Mouse (Mus musculus) hindbrain, embryonic 13.5 days (tissue): ENCODE results near the gene Cacna1c. TPM values are rescaled to one million over a fixed set of nuclear protein-coding genes. Genes with fewer than 3 reads are reported as not detected.

Experiments used
- ATAC-seq: fragments of 200-750 bp; cut with Nextera tagmentation; 2 replicates; pipeline ENCODE4 v1.8.0; 2017; ENCODE audit warnings: moderate TSS enrichment; ENCODE audit not compliant: low FRiP score
- H3K27ac ChIP-seq: fragments of 300-500 bp; sonication (generic); 2 replicates; pipeline ENCODE4 v1.5.1; 2015; ENCODE audit warnings: inconsistent platforms, mild to moderate bottlenecking, moderate library complexity
- H3K27me3 ChIP-seq: fragments of 300-500 bp; sonication (generic); 2 replicates; pipeline ENCODE4 v1.6.1; 2015; ENCODE audit warnings: mild to moderate bottlenecking, inconsistent platforms
- H3K36me3 ChIP-seq: fragments of 300-500 bp; sonication (generic); 2 replicates; pipeline ENCODE4 v1.6.1; 2015; ENCODE audit warnings: mild to moderate bottlenecking, inconsistent platforms
- H3K4me1 ChIP-seq: fragments of 300-500 bp; sonication (generic); replicated peaks from 2 replicates; pipeline ENCODE4 v1.6.1; 2015; ENCODE audit warnings: inconsistent platforms
- H3K4me2 ChIP-seq: fragments of 300-500 bp; sonication (generic); 2 replicates; pipeline ENCODE4 v1.6.1; 2015; ENCODE audit warnings: inconsistent platforms, mild to moderate bottlenecking, moderate library complexity
- H3K4me3 ChIP-seq: fragments of 300-500 bp; sonication (generic); 2 replicates; pipeline ENCODE4 v1.5.1; 2015; ENCODE audit warnings: mild to moderate bottlenecking, inconsistent platforms
- H3K9ac ChIP-seq: fragments of 300-500 bp; sonication (generic); 2 replicates; pipeline ENCODE4 v1.6.1; 2015; ENCODE audit warnings: mild to moderate bottlenecking, inconsistent platforms
- H3K9me3 ChIP-seq: fragments of 300-500 bp; sonication (generic); 2 replicates; pipeline ENCODE4 v1.6.1; 2016; ENCODE audit warnings: inconsistent platforms
- WGBS: fragments of 180-500 bp; shearing (Covaris S2); methylation state at CpG from one replicate; pipeline ENCODE4 v1.1.7; 2015; 5-methylcytosine and 5-hydroxymethylcytosine counted together
- polyA plus RNA-seq: library from polyadenylated mRNA; unstranded; fragments of >200 nt; fragmentation: Nextera tagmentation; extraction: Ambion mirVana; gene quantifications from 2 replicates; pipeline ENCODE4 v1.2.1, GENCODE M21; 2015

The Cacna1c gene
- polyA plus RNA-seq, 1 experiment from 2014 or later, result 6.9 TPM

DNA sequence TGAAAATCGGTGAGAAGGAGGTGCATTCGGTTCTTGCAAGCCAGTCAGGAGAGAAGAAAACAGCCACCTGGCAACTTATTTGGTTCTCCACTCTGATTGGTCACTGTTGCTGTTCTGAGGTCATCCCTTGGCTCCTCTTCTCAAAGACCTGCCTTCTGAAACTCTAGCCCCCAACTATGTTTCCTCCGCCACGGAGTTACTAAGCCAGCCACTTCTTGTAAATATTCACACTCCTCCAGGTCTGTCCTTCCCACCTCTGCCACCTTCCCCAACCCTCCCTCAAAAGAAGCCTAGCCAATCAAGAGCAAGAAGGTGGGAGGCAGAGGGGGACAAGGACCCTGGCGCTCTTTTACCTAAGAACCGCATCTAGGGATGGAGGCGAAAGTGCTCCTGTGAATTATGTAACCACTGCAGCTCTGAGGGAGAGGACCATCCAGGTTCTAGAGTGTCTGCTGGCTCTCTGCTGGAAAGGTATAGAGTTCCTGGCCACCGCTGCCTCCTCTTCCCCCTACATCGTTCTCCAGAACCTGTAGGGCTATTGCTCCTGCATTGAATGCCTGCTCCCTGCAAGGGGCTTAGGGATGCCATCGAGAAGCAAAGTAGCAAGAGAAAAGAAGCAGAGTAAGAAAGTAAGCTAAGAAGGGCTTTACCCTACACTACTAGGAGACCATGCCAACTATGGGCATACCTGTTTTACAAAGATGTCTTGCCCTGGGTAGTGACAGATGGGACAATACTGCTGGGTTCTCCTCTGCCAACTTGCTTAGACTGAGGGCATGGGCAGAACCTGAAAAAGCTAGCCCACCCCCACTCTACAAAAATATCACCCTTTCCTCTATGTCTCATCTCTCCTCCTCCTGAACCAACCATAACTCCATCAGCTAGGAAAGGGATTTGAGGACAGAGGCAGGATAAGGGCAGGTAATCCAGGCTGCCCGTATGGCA lies 90.3 kb downstream of the Cacna1c start:
- 22% methylated on average over 11 of the region's 11 CpGs for WGBS
- H3K9me3 ChIP-seq, result no peaks in the 10 kb centered on the region
- peak overlapping the region; percentile 77 for H3K4me3 ChIP-seq
- H3K4me2 ChIP-seq, result peak overlapping the region; percentile 82
- H3K9ac ChIP-seq, result peak overlapping the region; percentile 91
- H3K27me3 ChIP-seq, result peaks cover 23% of the 10 kb centered on the region
- H3K27ac ChIP-seq, result no peak overlapping the region
- ATAC-seq, result no peak
- no peaks in the 10 kb centered on the region for H3K36me3 ChIP-seq
- peaks cover 50% of the 10 kb centered on the region for H3K4me1 ChIP-seq

GRCm38 (mm10) chr6:119104246-119104645 lies 92.0 kb downstream of the Cacna1c start:
- Histone ChIP-seq H3K27me3 (peaks cover 19% of the 10 kb centered on the region), H3K4me2 (no peak overlapping the region), H3K36me3 (no peaks in the 10 kb centered on the region), H3K27ac (no peak overlapping the region), H3K4me1 (peaks cover 45% of the 10 kb centered on the region), H3K9me3 (no peaks in the 10 kb centered on the region), H3K9ac (no peak overlapping the region), H3K4me3 (no peak overlapping the region)
- 38% methylated on average over 8 of the region's 8 CpGs for WGBS
- ATAC-seq, result no peak

- WGBS, result 88% methylated on average over 9 of the region's 9 CpGs
- Histone ChIP-seq H3K36me3 (no peaks in the 10 kb centered on the region), H3K4me3 (no peak overlapping the region), H3K9me3 (no peaks in the 10 kb centered on the region), H3K27ac (no peak overlapping the region), H3K4me2 (no peak overlapping the region), H3K27me3 (peaks cover 19% of the 10 kb centered on the region), H3K4me1 (peaks cover 49% of the 10 kb centered on the region), H3K9ac (no peak overlapping the region)
- no peak for ATAC-seq
These were observed 93.3 kb downstream of the Cacna1c start for GRCm38 (mm10) chr6:119102936-119103335.

- H3K36me3 ChIP-seq, result no peaks in the 10 kb centered on the region
- H3K27ac ChIP-seq, result no peak overlapping the region
- ATAC-seq, result no peak
- H3K4me2 ChIP-seq, result no peak overlapping the region
- peaks cover 22% of the 10 kb centered on the region for H3K4me1 ChIP-seq
- no peak overlapping the region for H3K9ac ChIP-seq
- 92% methylated on average over 2 of the region's 2 CpGs for WGBS
- no peaks in the 10 kb centered on the region for H3K9me3 ChIP-seq
- no peaks in the 10 kb centered on the region for H3K27me3 ChIP-seq
- H3K4me3 ChIP-seq, result no peak overlapping the region
These were observed 96.9 kb downstream of the Cacna1c start for GRCm38 (mm10) chr6:119099333-119099732.

DNA sequence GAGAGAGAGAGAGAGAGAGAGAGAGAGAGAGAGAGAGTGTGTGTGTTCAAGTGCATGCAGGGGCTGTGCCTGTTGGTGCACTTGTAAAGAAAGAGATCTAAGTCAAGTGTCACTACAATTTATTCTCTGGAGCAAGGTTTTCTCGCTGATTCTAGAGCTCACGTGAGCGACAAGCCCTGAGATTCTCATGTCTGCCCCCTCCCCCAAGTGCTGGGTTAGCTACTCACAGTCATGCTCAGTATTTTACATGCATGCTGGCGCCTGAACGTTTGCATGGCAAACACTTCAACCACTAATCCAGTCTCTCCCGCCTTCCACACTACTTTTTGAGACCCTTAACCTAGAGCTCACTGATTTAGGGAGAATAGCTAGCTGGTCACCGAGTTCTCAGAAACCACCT lies 99.7 kb downstream of the Cacna1c start:
- no peaks in the 10 kb centered on the region for H3K9me3 ChIP-seq
- no peak overlapping the region for H3K9ac ChIP-seq
- WGBS, result 83% methylated on average over 7 of the region's 7 CpGs
- no peak overlapping the region for H3K4me2 ChIP-seq
- no peak overlapping the region for H3K4me3 ChIP-seq
- no peak for ATAC-seq
- no peak overlapping the region for H3K27ac ChIP-seq
- H3K27me3 ChIP-seq, result no peaks in the 10 kb centered on the region
- 0 out of 2 replicates have a peak, but pooled peaks cover 8% of the 10 kb centered on the region for H3K4me1 ChIP-seq
- no peaks in the 10 kb centered on the region for H3K36me3 ChIP-seq

GRCm38 (mm10) chr6:119095081-119095480 lies 101.1 kb downstream of the Cacna1c start:
- Histone ChIP-seq H3K9ac (no peak overlapping the region), H3K27ac (no peak overlapping the region), H3K4me3 (no peak overlapping the region), H3K9me3 (no peaks in the 10 kb centered on the region), H3K4me2 (no peak overlapping the region), H3K36me3 (no peaks in the 10 kb centered on the region), H3K4me1 (peaks cover 8% of the 10 kb centered on the region; the same call in 1 of the 2 replicates), H3K27me3 (no peaks in the 10 kb centered on the region)
- ATAC-seq, result no peak
- 88% methylated on average over 6 of the region's 6 CpGs for WGBS

GRCm38 (mm10) chr6:119089173-119089572 lies 107.0 kb downstream of the Cacna1c start:
- WGBS, result 85% methylated on average over 8 of the region's 8 CpGs
- H3K4me3 ChIP-seq, result no peak overlapping the region
- no peaks in the 10 kb centered on the region for H3K27me3 ChIP-seq
- H3K4me1 ChIP-seq, result peaks cover 15% of the 10 kb centered on the region
- no peak overlapping the region for H3K9ac ChIP-seq
- H3K27ac ChIP-seq, result no peak overlapping the region
- H3K9me3 ChIP-seq, result no peaks in the 10 kb centered on the region
- no peak for ATAC-seq
- no peak overlapping the region for H3K4me2 ChIP-seq
- no peaks in the 10 kb centered on the region for H3K36me3 ChIP-seq

- Histone ChIP-seq H3K4me1 (peaks cover 15% of the 10 kb centered on the region), H3K27ac (no peak overlapping the region), H3K9me3 (no peaks in the 10 kb centered on the region), H3K27me3 (no peaks in the 10 kb centered on the region), H3K4me2 (no peak overlapping the region), H3K4me3 (no peak overlapping the region), H3K9ac (no peak overlapping the region), H3K36me3 (no peaks in the 10 kb centered on the region)
- no peak for ATAC-seq
- WGBS, result 77% methylated on average over 8 of the region's 8 CpGs
These were observed 107.8 kb downstream of the Cacna1c start for GRCm38 (mm10) chr6:119088381-119088780.

DNA sequence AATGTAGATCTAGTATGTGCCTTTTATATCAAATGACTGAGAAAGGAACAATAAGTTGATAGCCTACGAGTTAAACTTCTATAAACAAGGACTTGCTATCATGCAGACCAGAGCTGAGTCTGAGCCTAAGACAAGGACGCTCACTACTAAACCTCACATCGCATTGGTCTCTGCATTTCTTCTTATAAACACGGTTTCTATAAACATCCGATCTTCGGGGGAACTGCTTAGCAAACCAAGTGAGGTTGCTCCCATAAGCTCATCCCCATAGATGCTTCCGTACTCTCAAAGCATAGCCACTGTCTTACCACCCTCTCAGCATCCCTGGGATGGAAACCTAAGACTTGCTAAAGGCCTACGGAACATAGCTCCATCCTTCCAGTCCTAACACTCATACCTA lies 108.3 kb downstream of the Cacna1c start:
- Histone ChIP-seq H3K27ac (no peak overlapping the region), H3K27me3 (no peaks in the 10 kb centered on the region), H3K4me3 (no peak overlapping the region), H3K9ac (no peak overlapping the region), H3K9me3 (no peaks in the 10 kb centered on the region), H3K4me2 (no peak overlapping the region), H3K36me3 (no peaks in the 10 kb centered on the region), H3K4me1 (peaks cover 17% of the 10 kb centered on the region)
- ATAC-seq, result no peak
- 93% methylated on average over 8 of the region's 8 CpGs for WGBS

DNA sequence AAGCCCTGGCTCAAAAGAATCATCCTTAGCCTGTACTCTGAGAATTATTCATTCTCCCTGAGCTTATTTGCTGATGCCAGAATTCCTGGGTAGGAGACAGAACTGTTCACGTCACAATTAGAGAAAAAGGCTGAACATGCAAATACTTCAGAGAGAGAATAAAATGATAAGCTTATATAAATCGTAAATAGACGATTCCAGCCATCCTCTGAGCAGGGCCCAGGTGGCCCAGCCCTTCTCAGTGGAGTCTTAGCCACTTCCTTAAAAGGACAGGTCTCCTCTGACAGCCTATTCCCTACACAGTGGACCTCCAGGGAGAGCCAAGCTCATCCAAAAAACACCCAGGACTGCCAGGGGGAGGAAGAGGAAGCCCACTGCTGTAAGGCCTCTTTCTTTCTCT lies 110.4 kb downstream of the Cacna1c start:
- H3K27ac ChIP-seq, result 0 out of 2 replicates have a peak overlapping the region, but pooled peaks have one; percentile 20

GRCm38 (mm10) chr6:119084532-119084931 lies 111.7 kb downstream of the Cacna1c start:
- Histone ChIP-seq H3K36me3 (no peaks in the 10 kb centered on the region), H3K4me3 (no peak overlapping the region), H3K9ac (no peak overlapping the region), H3K27me3 (no peaks in the 10 kb centered on the region), H3K27ac (no peak overlapping the region), H3K4me1 (peaks cover 26% of the 10 kb centered on the region), H3K4me2 (no peak overlapping the region), H3K9me3 (no peaks in the 10 kb centered on the region)
- WGBS, result 65% methylated on average over 9 of the region's 9 CpGs
- no peak for ATAC-seq

More for the DNA sequence above, 110.4 kb downstream of the Cacna1c start:
- Histone ChIP-seq H3K9ac (no peak overlapping the region), H3K4me2 (no peak overlapping the region), H3K4me1 (peaks cover 24% of the 10 kb centered on the region), H3K4me3 (no peak overlapping the region), H3K27me3 (no peaks in the 10 kb centered on the region), H3K9me3 (no peaks in the 10 kb centered on the region), H3K36me3 (no peaks in the 10 kb centered on the region)
- 77% methylated on average over 3 of the region's 3 CpGs for WGBS
- ATAC-seq, result no peak

GRCm38 (mm10) chr6:119083559-119083958 lies 112.7 kb downstream of the Cacna1c start:
- Histone ChIP-seq H3K27ac (no peak overlapping the region), H3K4me3 (no peak overlapping the region), H3K4me2 (no peak overlapping the region), H3K9me3 (no peaks in the 10 kb centered on the region), H3K27me3 (no peaks in the 10 kb centered on the region), H3K4me1 (peaks cover 25% of the 10 kb centered on the region; the same call in 1 of the 2 replicates), H3K36me3 (no peaks in the 10 kb centered on the region), H3K9ac (no peak overlapping the region)
- ATAC-seq, result no peak
- 80% methylated on average over 7 of the region's 7 CpGs for WGBS

GRCm38 (mm10) chr6:119082662-119083061 lies 113.6 kb downstream of the Cacna1c start:
- Histone ChIP-seq H3K36me3 (no peaks in the 10 kb centered on the region), H3K9ac (no peak overlapping the region), H3K27me3 (no peaks in the 10 kb centered on the region), H3K4me1 (peaks cover 19% of the 10 kb centered on the region; the same call in 1 of the 2 replicates), H3K9me3 (no peaks in the 10 kb centered on the region), H3K27ac (no peak overlapping the region), H3K4me2 (no peak overlapping the region), H3K4me3 (no peak overlapping the region)
- WGBS, result 67% methylated on average over 8 of the region's 8 CpGs
- no peak for ATAC-seq
